Mouse (Mus musculus) MEL (cell line): ENCODE measurements at regions not wholly inside any gene's neighbourhood (a gene's known extent, or its start where the extent isn't known, plus 50 kb on each side); places are given as distances from the start of the nearest gene placed in this dataset.

ENCODE experiments used
- DNase-seq: peaks from one replicate; pipeline ENCODE4 v3.0.0; 2011; ENCODE audit warnings: low read depth, low spot score
- H3K27ac ChIP-seq: 2 replicates; pipeline ENCODE4 v1.5.1; 2012; ENCODE audit warnings: low read depth, mild to moderate bottlenecking, control low read depth, low read length, moderate library complexity; ENCODE audit not compliant: control insufficient read depth
- H3K27me3 ChIP-seq, 2 experiments: fragments of 150-350 bp in 1 of 2; sonication (generic) in 1 of 2; 2 replicates each; pipeline ENCODE4 v1.6.1; 2012; ENCODE audit warnings: low read length in 2 of 2, mild to moderate bottlenecking in 2 of 2, improper control_type of control experiment in 1 of 2, moderate library complexity in 1 of 2; ENCODE audit not compliant: insufficient read depth in 2 of 2, control insufficient read depth in 1 of 2
- H3K36me3 ChIP-seq, 2 experiments: 2 replicates each; pipeline ENCODE4 v1.6.1; 2012 to 2014; ENCODE audit warnings: low read length in 2 of 2, improper control_type of control experiment in 1 of 2, inconsistent platforms in 1 of 2, mild to moderate bottlenecking in 1 of 2; ENCODE audit not compliant: insufficient read depth in 2 of 2, control insufficient read depth in 1 of 2
- H3K4me1 ChIP-seq, 2 experiments: fragments of 150-350 bp in 1 of 2; sonication (generic) in 1 of 2; 2 replicates each; pipeline ENCODE4 v1.6.1; 2012; ENCODE audit warnings: low read length in 2 of 2, improper control_type of control experiment in 1 of 2, mild to moderate bottlenecking in 1 of 2; ENCODE audit not compliant: insufficient read depth in 2 of 2, control insufficient read depth in 1 of 2
- H3K4me3 ChIP-seq, 2 experiments: fragments of 150-350 bp in 1 of 2; sonication (generic) in 1 of 2; 2 replicates each; pipeline ENCODE4 v1.5.1; 2012; ENCODE audit warnings: low read depth in 2 of 2, low read length in 2 of 2, mild to moderate bottlenecking in 2 of 2, moderate library complexity in 2 of 2, control low read depth in 1 of 2, improper control_type of control experiment in 1 of 2; ENCODE audit not compliant: control insufficient read depth in 1 of 2, insufficient read depth in 1 of 2
- H3K79me2 ChIP-seq: 2 replicates; pipeline ENCODE4 v1.6.1; 2012; ENCODE audit warnings: mild to moderate bottlenecking, low read length, moderate library complexity; ENCODE audit not compliant: control insufficient read depth, poor library complexity, insufficient read depth
- H3K9ac ChIP-seq: 2 replicates; pipeline ENCODE4 v1.6.1; 2012; ENCODE audit warnings: low read depth, mild to moderate bottlenecking, control low read depth, low read length, moderate library complexity; ENCODE audit not compliant: control insufficient read depth, poor library complexity, severe bottlenecking
- H3K9me3 ChIP-seq: fragments of 150-350 bp; sonication (generic); replicated peaks from 2 replicates; pipeline ENCODE4 v1.6.1; 2012; ENCODE audit warnings: mild to moderate bottlenecking, low read length, improper control_type of control experiment, moderate library complexity; ENCODE audit not compliant: insufficient read depth
- GATA1 ChIP-seq: IDR thresholded peaks from 2 replicates; pipeline ENCODE4 v1.6.1; 2011; ENCODE audit warnings: low read depth, low read length, improper control_type of control experiment
- KAT2A ChIP-seq: conservative IDR thresholded peaks from 2 replicates; pipeline ENCODE4 v1.6.1; 2012; ENCODE audit warnings: low read depth, low read length, improper control_type of control experiment, inconsistent platforms
- MAFK ChIP-seq: IDR thresholded peaks from 2 replicates; pipeline ENCODE4 v1.6.1; 2011; ENCODE audit warnings: low read depth, mild to moderate bottlenecking, low read length, improper control_type of control experiment, borderline replicate concordance
- MAX ChIP-seq: IDR thresholded peaks from 2 replicates; pipeline ENCODE4 v1.6.1; 2011; ENCODE audit warnings: low read length, improper control_type of control experiment
- POLR2AphosphoS2 ChIP-seq: IDR thresholded peaks from 2 replicates; pipeline ENCODE4 v1.6.1; 2011; ENCODE audit warnings: low read length, improper control_type of control experiment
- POLR2AphosphoS5 ChIP-seq: IDR thresholded peaks from 2 replicates; pipeline ENCODE4 v1.6.1; 2012; ENCODE audit warnings: low read depth, borderline replicate concordance, mild to moderate bottlenecking, inconsistent platforms, low read length, moderate library complexity, mixed read lengths
- TBP ChIP-seq: IDR thresholded peaks from 2 replicates; pipeline ENCODE4 v1.8.0; 2011; ENCODE audit warnings: low read depth, low read length, improper control_type of control experiment
- UBTF ChIP-seq: IDR thresholded peaks from 2 replicates; pipeline ENCODE4 v1.6.1; 2012; ENCODE audit warnings: low read depth, mild to moderate bottlenecking, inconsistent platforms, low read length, improper control_type of control experiment, moderate library complexity, borderline replicate concordance; ENCODE audit not compliant: insufficient read depth

DNA sequence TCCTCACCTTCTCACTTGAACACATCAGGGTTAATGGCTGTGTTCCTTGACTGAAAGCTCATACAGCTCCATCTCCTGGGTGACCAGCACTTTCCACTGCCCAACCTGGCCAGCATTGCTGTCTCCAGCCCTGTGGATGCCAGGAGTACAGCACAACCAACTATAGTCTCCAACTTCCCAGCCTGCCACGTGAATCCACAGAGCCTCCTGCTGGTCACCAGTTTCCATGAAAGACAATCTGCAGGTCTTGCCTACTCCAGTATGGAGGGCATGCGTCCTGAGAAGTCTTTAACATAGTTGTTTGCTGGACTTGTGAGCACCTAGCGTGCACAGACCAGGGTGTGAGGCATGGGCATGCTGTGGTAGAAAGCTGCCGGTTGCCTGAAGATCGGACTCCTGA is 138.6 kb upstream of the Agtr1b start:
- no peaks in the 10 kb centered on the region for H3K9me3 ChIP-seq
- no peaks in the 10 kb centered on the region for H3K4me1 ChIP-seq
- H3K27ac ChIP-seq, result no peak overlapping the region
- TF ChIP-seq KAT2A, result no peak
- no peak for TF ChIP-seq TBP
- no peak for TF ChIP-seq POLR2AphosphoS5
- no peak for TF ChIP-seq MAX
- TF ChIP-seq UBTF, result no peak
- no peak for TF ChIP-seq POLR2AphosphoS2
- no peak for TF ChIP-seq GATA1
- no peak for TF ChIP-seq MAFK
- H3K79me2 ChIP-seq, result no peaks in the 10 kb centered on the region
- H3K9ac ChIP-seq, result no peak overlapping the region
- no peaks in the 10 kb centered on the region for H3K36me3 ChIP-seq
- DNase-seq, result no peak
- no peak overlapping the region for H3K4me3 ChIP-seq
- no peaks in the 10 kb centered on the region for H3K27me3 ChIP-seq
